Mouse (Mus musculus) cerebellum, adult 2 months (tissue): ENCODE results near the gene Fadd.

ENCODE experiments used
- CTCF ChIP-seq: fragments of 200-500 bp; IDR thresholded peaks from 2 replicates; pipeline ENCODE4 v1.5.1; 2011; ENCODE audit warnings: low read depth, mild to moderate bottlenecking, control low read depth, low read length, moderate library complexity, borderline replicate concordance; ENCODE audit not compliant: insufficient read depth
- POLR2A ChIP-seq: fragments of 200-500 bp; IDR thresholded peaks from 2 replicates; pipeline ENCODE4 v1.6.1; 2011; ENCODE audit warnings: low read length, control low read depth, borderline replicate concordance; ENCODE audit not compliant: insufficient read depth

GRCm38 (mm10) chr7:144538030-144538644, 44.1 kb downstream of the Fadd start:
- TF ChIP-seq CTCF, result no peak
- TF ChIP-seq POLR2A, result no peak
